Mouse (Mus musculus): ENCODE measurements around the gene Hnrnpm.
"Not testable (repeated sequence)": the region's sequence is repeated elsewhere in the genome, so short reads cannot be mapped to it uniquely, and the experiment has no call there.

The Hnrnpm gene

GRCm38 (mm10) chr17:33669681-33670080 lies 17.0 kb downstream of the Hnrnpm start:
- in situ Hi-C loops (cut with MboI) = no loop called here

DNA sequence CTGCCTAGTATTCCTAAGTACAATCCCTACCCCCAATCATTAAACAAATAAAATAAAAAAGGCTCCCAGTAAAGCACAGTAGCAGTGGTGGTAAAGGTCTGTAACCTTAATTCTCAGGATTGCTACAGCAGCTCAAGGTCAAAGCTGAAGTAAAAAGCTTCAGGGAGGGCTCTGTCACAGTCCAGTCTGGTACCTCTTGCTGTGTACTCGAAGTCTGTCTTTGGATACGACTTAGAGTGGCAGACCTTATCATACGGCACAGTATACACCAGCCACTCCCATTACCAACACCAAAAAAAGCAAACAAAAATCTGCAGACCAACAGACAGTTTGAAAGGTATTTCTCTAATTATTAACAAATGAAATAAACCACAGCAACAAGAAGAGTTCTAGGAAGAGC lies 19.8 kb downstream of the Hnrnpm start:
- in situ Hi-C loops (cut with MboI) = no loop called here

GRCm38 (mm10) chr17:33649781-33650475 lies 36.7 kb downstream of the Hnrnpm start:
- in situ Hi-C loops (cut with MboI) = no loop called here

DNA sequence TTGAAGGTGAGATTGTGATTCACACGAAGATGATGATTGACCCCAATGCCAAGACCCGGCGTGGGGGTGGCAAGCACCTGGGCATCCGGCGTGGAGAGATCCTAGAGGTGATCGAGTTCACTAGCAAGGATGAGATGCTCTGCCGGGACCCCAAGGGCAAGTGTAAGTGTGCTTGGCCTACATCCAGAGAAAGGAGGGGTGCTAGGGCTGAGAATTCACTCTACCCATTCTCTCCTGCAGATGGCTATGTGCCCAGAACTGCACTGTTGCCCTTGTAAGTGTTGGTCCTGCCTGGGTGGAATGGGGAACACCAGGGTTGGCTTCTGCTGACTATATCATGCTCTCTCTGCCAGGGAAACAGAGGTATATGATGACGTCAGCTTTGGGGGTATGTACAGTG lies 41.6 kb downstream of the Hnrnpm start:
- in situ Hi-C loops (cut with MboI) = no loop called here

DNA sequence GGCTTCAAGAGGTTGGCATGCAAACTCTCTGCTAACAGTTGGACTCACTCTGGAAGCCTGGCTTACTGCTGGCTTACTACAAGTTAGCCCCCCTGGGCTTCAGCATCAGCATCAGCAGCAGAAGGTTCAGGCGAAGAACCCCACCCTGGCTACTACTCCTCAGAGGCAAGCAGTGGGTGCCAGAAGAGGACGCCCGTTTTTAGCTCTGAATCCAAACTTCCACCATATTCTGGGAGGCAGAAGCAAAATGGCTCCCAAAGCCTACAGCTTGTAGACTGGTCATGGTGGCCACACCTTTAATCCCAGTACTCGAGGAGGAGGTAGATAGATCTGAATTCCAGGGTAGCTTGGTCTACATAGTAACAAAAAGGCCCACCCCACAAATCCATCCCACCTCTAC lies 42.6 kb downstream of the Hnrnpm start:
- in situ Hi-C loops (cut with MboI) = no loop called here

DNA sequence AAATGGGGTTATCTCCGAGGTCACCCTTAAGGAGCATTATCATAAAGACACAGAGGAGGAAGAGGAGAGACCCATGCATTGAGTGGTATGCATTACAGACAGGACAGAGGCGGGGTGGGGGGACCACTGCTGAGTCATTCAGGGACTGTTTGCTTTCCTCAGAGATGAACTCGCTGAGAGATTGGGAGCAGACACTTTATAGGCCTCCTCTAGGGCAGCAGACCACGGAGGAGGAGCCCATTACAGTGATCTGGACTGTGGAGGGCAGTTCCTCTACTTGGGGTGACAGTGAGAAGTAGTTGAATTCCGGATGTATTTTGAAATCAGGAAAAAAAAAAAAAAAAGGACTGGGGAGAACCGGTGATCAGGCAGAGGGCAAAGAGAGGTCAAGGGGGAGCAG lies 46.9 kb downstream of the Hnrnpm start:
- in situ Hi-C loops (cut with MboI) = no loop called here

GRCm38 (mm10) chr17:33637516-33638276 lies 49.0 kb downstream of the Hnrnpm start, which contains the start of gene Pram1:
Gene Pram1 (plus strand): TSS chr17:33638056.
- in situ Hi-C loops (cut with MboI) = no loop called here

- in situ Hi-C loops (cut with MboI) = no loop called here
These were observed 49.6 kb downstream of the Hnrnpm start for GRCm38 (mm10) chr17:33637038-33637437.

DNA sequence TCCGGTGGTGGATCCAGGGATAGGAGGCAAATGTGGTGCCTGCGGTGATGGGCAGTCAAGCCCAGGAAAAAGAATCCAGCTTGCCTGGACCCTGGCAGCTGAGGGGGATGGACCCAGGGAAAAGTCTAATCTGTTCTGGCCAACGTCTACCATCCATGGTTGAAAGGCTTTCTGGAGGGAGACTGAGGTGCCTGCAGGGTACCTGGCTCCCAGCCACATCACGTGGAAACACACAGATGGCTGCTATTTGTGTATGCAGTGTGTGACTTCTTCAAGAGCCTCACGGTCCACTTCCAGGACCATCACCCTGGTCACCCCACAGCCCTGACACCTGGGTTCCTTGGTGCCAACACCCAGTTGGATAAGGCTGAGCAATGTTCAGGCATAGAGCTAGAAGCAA lies 54.9 kb downstream of the Hnrnpm start:
- in situ Hi-C loops (cut with MboI) = no loop called here

DNA sequence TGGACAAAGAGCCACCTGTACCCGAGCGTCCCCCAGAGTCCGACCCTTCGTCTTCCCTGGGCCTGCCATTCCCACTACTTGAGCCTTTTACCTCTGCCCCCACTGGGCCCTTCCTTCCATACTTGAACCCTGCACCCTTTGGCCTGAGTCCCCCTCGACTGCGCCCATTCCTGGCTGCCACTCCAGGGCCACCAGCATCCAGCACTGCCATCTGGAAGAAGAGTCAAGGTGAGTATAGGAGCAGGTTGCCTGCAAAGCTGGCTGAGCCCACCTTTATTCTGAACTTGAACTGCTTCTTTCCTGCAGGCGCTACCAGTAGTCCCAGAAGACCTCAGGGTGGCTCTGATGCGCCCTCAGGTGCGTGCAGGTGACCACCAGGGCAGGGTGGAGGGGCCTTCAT lies 55.4 kb downstream of the Hnrnpm start:
- in situ Hi-C loops (cut with MboI) = no loop called here

GRCm38 (mm10) chr17:33630171-33630895 lies 56.3 kb downstream of the Hnrnpm start:
- in situ Hi-C loops (cut with MboI) = no loop called here

DNA sequence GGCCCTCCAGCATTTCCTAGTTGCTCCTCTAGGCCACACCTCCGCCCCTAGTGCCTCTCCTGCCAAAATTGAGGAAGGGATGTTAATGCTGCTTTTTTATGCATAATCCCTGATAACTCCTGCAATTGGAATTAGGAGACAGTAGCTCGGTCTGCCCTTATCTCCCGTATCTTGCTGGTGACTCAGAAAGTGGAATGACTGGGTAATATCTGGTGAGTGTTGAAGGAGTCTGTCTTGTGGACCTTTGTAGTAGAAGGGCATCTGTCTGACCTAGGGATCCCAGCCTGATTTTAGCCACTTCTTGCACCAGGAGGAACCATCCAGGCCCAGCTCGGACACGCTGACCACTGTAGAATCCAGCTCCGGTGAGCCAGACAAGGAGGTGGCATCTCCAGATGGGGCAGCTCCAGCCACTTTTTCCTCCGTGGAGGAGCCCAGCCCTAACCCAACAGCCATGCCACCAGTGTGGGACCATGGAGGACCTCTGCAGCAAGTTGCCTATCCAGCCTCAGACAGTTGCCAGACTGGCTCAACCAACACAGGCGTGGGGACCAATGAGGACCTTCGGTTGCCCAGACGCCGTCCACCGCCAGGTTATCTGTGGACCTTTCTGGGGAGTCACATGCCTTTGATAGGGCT lies 57.1 kb downstream of the Hnrnpm start:
- in situ Hi-C loops (cut with MboI) = no loop called here

DNA sequence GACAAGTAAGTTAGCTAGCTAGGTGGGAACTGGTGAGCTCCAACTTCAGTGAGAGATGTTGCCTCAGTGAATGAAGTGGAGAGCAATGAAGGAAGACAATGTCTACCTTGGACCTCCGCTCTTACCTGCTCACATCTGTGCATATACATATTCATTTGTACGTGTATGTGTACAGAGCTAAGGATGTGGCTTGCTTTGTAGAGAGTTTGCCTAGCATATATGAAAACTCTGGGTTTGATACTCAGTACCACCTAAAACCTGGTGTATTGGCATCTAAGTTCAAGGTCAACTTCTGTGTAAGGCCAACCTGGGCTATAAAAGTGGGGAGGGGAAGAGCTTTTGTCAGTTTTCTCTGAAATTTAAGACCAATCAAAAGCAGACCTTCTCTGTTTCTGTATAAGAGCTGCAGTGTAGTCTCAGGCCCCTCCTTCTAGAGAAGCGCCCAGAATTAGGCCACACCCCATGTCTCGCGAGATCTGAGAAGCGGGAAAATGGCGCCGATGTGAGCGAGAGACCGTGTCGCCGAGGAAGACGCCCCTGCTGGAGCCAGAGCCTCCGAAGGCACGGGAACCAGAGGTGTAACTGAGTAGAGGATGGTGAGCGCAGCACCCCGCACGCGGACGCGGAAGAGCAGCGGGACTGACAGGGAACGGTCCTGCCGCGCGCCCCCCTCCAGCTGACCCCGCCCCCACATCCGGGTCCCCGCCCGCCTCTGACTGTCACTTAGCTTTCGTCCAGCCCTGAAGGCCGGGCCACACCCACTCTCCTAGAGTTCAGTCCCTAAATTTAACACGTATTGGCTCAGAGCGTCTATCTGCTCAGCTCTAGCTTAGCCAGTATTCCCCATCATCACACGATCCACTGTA lies 57.8 kb downstream of the Hnrnpm start, which contains the start of gene Zfp414:
Gene Zfp414 (plus strand): TSS at position 470 of the 866 bp plus-strand sequence.
- in situ Hi-C loops (cut with MboI) = no loop called here

DNA sequence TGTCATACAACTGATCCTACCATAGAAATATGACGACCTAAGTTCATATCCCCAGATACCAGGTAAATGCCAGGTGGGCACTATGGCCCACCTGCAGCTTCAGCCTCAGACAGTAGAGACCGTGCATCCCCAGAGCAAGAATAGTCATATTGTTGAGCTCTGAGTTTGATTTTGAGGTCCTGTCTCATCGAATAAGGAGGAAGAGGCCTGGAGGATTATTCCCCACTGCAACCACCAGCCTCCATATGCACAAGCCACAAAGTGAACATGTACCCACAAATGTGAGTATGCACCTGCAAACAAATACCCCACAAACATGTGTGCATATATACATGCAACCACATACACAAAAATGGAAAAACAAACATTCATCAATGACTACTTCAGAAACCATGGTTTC lies 59.4 kb downstream of the Hnrnpm start:
- in situ Hi-C loops (cut with MboI) = no loop called here

DNA sequence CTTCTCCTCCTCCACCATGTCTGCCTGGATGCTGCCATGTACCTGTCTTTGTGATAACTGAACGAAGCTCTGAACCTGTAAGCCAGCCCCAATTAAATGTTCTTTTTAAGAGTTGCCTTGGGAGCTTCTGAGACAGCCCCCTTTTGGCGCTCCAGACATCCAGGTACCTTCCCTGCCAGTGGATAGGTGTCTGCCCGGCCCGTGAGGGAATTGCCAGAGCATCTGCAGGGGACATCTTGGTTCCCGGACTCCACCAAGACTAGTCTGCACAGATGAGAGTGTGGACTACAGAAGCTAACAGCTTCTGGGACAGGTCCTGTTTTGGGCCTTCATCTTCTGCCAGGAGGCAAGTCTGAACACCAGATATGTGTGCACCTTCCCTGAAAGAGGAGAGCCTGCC lies 72.9 kb downstream of the Hnrnpm start:
- in situ Hi-C loops (cut with MboI) = not testable (repeated sequence)

DNA sequence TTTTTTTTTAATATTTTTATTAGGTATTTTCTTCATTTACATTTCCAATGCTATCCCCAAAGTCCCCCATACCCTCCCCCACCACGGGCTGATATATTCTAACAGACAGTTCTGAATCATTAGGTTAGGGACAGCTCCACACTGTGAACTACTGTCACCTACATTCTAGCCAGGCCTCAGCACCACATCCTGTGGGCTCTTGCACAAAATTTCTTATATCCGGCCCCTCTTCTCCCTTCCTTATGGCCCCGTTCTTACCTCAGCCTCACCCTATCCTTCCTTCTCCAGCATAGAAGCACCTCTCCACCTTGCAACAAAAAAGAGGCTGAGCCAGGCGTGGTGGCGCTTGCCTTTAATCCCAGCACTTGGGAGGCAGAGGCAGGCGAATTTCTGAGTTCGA lies 76.1 kb downstream of the Hnrnpm start:
- in situ Hi-C loops (cut with MboI) = no loop called here

DNA sequence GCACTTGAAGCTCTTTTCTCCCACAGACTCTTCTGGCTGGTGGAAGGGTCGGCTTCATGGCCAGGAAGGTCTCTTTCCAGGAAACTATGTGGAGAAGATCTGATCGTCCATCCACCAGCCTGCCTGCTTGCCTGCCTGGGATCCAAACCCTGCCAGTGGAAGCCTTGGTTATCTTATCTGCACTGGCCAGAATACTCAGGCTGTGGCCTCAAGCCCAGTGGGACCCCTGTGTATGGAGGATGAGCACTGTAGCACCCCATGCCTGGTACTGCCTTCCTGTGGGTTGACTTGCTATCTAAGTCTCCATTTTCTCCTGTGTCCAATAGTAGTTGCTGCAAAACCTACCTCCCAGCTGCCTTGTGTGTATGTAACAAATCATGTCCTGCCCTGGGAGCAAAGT lies 79.4 kb downstream of the Hnrnpm start:
- in situ Hi-C loops (cut with MboI) = no loop called here

DNA sequence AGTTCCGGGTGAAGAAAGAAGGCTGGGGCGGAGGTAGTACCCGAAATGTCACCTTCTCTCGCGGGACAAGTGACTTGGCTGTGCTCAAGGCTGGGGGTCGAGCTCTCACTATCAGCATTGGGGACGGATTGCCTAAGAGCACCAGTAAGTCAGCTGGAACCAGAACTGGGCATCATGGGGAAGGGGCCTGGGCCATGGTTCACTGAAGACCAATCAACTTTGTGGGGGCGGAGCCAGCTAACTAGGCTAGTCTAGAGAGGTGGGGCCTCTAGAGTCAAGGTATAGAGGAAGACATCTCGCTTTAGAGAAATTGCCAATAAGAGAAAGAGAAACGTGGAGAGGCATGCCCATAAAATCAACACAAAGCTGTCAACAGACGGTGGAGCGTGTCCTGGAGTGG lies 84.7 kb downstream of the Hnrnpm start:
- in situ Hi-C loops (cut with MboI) = no loop called here

DNA sequence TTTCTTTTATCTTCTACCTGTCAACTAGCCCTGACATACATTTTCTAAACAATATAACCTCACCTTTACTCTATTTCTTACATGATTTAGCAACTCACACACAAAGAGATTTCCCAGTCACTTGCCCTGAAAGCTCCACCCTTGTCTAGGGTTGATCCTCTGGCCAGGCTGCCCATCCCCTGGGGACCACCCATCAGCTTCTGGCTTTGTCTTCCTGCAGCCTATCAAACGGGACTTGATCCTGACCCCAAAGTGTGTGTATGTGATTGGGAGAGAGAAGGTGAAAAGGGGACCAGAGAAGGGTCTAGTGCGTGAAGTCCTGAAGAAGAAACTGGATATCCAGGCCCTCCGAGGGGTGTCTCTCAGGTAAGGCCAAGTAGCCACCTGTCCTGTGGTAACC lies 85.8 kb downstream of the Hnrnpm start:
- in situ Hi-C loops (cut with MboI) = no loop called here

GRCm38 (mm10) chr17:33599836-33600475 lies 86.7 kb downstream of the Hnrnpm start:
- in situ Hi-C loops (cut with MboI) = no loop called here

DNA sequence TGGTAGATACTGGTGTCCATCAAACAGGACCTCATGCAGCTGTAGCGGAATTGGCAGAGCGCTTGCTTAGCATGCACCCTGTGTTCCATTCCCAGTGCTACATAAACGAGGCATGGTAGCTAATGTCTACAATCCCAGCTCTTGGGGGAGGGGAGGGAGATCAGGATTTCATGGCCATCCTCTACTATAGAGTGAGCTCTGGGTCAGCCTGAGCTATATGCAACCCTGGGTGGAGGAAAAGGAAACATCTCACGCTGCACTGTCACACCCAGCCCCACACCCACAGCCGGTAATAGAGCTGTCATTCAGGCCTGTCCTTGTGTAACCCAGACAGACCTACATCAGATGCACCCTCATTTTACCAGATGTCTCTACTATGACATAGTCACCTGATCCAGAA lies 88.2 kb downstream of the Hnrnpm start:
- in situ Hi-C loops (cut with MboI) = no loop called here

All from mature B cell (primary cell).